16 mouse cellular contexts compared by ENCODE assay signal in genomic region chr5:67442813-67443450, GRCm38 (mm10).
"Had no signal": no experiment of that assay in that cellular context is flagged by ENCODE, and none has a peak within 500 bp of the region (broad histone marks: within the 10 kb centered on the region; RNA-seq: fewer than 3 reads in every experiment).

No protein-coding gene starts in this region.

- H3K27ac ChIP-seq: kidney, postnatal 0 days; left cerebral cortex, adult 2 months; limb, embryonic 13.5 days; liver, embryonic 14.5 days; neural tube, embryonic 13.5 days had no signal

- H3K9me3 ChIP-seq: limb, embryonic 13.5 days; neural tube, embryonic 13.5 days had no signal

- H3K27me3 ChIP-seq: limb, embryonic 13.5 days; neural tube, embryonic 13.5 days had no signal

- H3K4me2 ChIP-seq: limb, embryonic 13.5 days; neural tube, embryonic 13.5 days had no signal

- DNase-seq: kidney, adult 11 months; kidney, adult 9 months; lung, adult 2 months; lung, postnatal 36 days; retina, postnatal 1 day; right cerebral cortex, postnatal 4 days; spleen, adult 18-20 months; thymus, adult 18-20 months; thymus, postnatal 14 days had no signal

- ATAC-seq: hindbrain, embryonic 16.5 days; lung, postnatal 0 days had no signal

- H3K4me3 ChIP-seq: left cerebral cortex, adult 2 months; limb, embryonic 13.5 days; neural tube, embryonic 13.5 days had no signal

- H3K36me3 ChIP-seq: limb, embryonic 13.5 days; neural tube, embryonic 13.5 days had no signal

- H3K9ac ChIP-seq: limb, embryonic 13.5 days; liver, embryonic 14.5 days; neural tube, embryonic 13.5 days had no signal
